Mouse (Mus musculus): Measurements from ENCODE around the gene Cdk7. TPM values are rescaled to one million over a fixed set of nuclear protein-coding genes. Genes with fewer than 3 reads are reported as not detected.

Cdk7 gene
- total and polyA plus RNA-seq, 3 experiments = 29.4 to 56.9 (median 47.8) TPM

DNA sequence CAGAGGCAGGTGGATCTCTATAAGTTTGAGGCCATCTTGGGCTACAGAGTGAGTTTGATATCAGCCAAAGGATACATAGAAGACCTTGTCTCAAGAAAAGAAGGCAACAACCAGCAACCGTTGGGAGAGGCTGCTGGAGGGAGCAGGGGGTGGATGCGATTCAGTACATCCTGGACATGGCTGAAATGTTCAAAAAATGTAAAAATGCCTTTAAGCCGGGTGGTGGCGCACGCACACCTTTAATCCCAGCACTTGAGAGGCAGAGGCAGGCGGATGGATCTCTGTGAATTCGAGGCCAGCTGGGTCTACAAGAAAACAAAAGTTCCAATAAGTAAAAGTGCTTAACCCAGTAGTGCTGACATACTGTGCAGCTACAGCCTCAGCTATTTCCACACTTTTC is 43.2 kb downstream of the Cdk7 start:
- Histone ChIP-seq H3K36me3 (replicated peaks in 1 of 2; ENCODE audit: control insufficient read depth in 1 of 2, insufficient read depth in 1 of 2, low read length in 1 of 2) (peaks cover 0 to 3% of the 10 kb centered on the region in 2 experiments), H3K79me2 (replicated peaks; ENCODE audit: control insufficient read depth, extremely low read depth, insufficient read depth, poor library complexity, severe bottlenecking) (no peaks in the 10 kb centered on the region), H3K9me3 (replicated peaks; ENCODE audit: low read length) (no peaks in the 10 kb centered on the region), H3K9ac (ENCODE audit: insufficient read depth, low read depth) (no peak overlapping the region), H3K27me3 (replicated peaks) (no peaks in the 10 kb centered on the region), H3K4me2 (ENCODE audit: insufficient read depth, low read depth, poor library complexity, severe bottlenecking) (no peak overlapping the region), H3K4me3 (replicated peaks in 1 of 3; ENCODE audit: low read depth in 2 of 3, low read length in 2 of 3, poor library complexity in 1 of 3) (no peak overlapping the region), H3K27ac (ENCODE audit: insufficient read depth, low read depth) (no peak overlapping the region), H3K4me1 (ENCODE audit: control insufficient read depth in 1 of 2, insufficient read depth in 2 of 2) (peaks cover 0 to 4% of the 10 kb centered on the region in 2 experiments; a peak in 1 of 4 replicates)
- no peak for TF ChIP-seq JUND (conservative IDR thresholded peaks at IDR 0.05; ENCODE audit: low read depth, low read length)
- peak; percentile 60 for TF ChIP-seq RAD21 (IDR thresholded peaks at IDR 0.05; ENCODE audit: low read depth, low read length)
- TF ChIP-seq USF2 (conservative IDR thresholded peaks at IDR 0.05; ENCODE audit: low read depth, low read length) = no peak
- TF ChIP-seq NELFE (IDR thresholded peaks at IDR 0.05; ENCODE audit: low read depth, low read length) = no peak
- no peak for TF ChIP-seq HCFC1 (IDR thresholded peaks at IDR 0.05; ENCODE audit: low read depth, low read length)
- TF ChIP-seq CHD1 (IDR thresholded peaks at IDR 0.05; ENCODE audit: low read depth, low read length) = no peak
- TF ChIP-seq USF1 (IDR thresholded peaks at IDR 0.05; ENCODE audit: low read depth, low read length) = no peak
- TF ChIP-seq ZKSCAN1 (IDR thresholded peaks at IDR 0.05; ENCODE audit: borderline replicate concordance, low read depth, low read length) = no peak
- TF ChIP-seq MXI1 (IDR thresholded peaks at IDR 0.05; ENCODE audit: low read depth, low read length) = no peak
- no peak for TF ChIP-seq ZMIZ1 (IDR thresholded peaks at IDR 0.05; ENCODE audit: low read depth, low read length)
- no peak for TF ChIP-seq MYC (IDR thresholded peaks at IDR 0.05; ENCODE audit: low read depth, low read length)
- no peak for TF ChIP-seq ZC3H11A (IDR thresholded peaks at IDR 0.05; ENCODE audit: low read depth, low read length)
- no peak for TF ChIP-seq ETS1 (conservative IDR thresholded peaks at IDR 0.05; ENCODE audit: low read depth, low read length)
- no peak for TF ChIP-seq MAFK (IDR thresholded peaks at IDR 0.05; ENCODE audit: insufficient replicate concordance, low read length)
- no peak for TF ChIP-seq POLR2AphosphoS2 (IDR thresholded peaks at IDR 0.05; ENCODE audit: low read depth, low read length)
- TF ChIP-seq BHLHE40 (IDR thresholded peaks at IDR 0.05; ENCODE audit: low read depth, low read length) = no peak
- peak; percentile 25; the same call in 1 of the 2 replicates for TF ChIP-seq SMC3 (IDR thresholded peaks at IDR 0.05; ENCODE audit: low read depth, low read length)
- no peak for TF ChIP-seq TCF12 (IDR thresholded peaks at IDR 0.05; ENCODE audit: low read depth, low read length)
- TF ChIP-seq MEF2A (IDR thresholded peaks at IDR 0.05; ENCODE audit: borderline replicate concordance, low read depth, low read length) = no peak
- TF ChIP-seq CTCF (conservative IDR thresholded peaks at IDR 0.05 in 1 of 2, IDR thresholded peaks at IDR 0.05 in 1 of 2; ENCODE audit: low read depth in 2 of 2, low read length in 2 of 2) = peak in 1 of 2 experiments; percentile 64; a peak in 2 of 4 replicates
- no peak for TF ChIP-seq ZNF384 (IDR thresholded peaks at IDR 0.05; ENCODE audit: low read depth, low read length)
- dilution Hi-C loops (cut with MboI; ENCODE audit: extremely low pct_ligation_motif_present, extremely low pct_unique_long_range_greater_than_20kb, low sequenced_read_pairs) (no loop called here), in situ Hi-C loops (cut with MboI; ENCODE audit: low pct_ligation_motif_present, low pct_unique_long_range_greater_than_20kb, low sequenced_read_pairs) (no loop called here)
- DNase-seq (ENCODE audit: extremely low read depth) = peak; percentile 31

DNA sequence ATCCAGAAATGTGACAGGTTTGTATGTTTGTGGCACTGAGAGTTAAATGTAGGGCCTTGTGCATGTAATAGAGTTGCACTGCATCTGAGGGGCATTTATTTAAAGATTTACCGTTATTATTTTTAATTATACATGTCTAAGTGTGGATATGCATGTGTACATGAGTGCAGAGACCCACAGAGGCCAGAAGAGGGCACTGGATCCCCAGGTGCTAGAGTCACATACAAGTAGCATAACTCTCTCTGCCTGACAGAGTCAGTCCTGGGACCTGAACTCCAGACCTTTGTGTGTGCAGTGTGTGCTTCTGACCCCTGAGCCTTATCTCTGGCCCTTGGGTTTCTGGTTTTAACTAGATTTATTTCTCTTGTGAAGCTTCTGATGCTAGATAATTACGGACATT is 46.4 kb downstream of the Cdk7 start:
- Histone ChIP-seq H3K9me3 (replicated peaks; ENCODE audit: low read length) (no peaks in the 10 kb centered on the region), H3K27me3 (replicated peaks) (no peaks in the 10 kb centered on the region), H3K4me1 (ENCODE audit: control insufficient read depth in 1 of 2, insufficient read depth in 2 of 2) (peaks cover 0 to 4% of the 10 kb centered on the region in 2 experiments; a peak in 1 of 4 replicates), H3K9ac (ENCODE audit: insufficient read depth, low read depth) (no peak overlapping the region), H3K36me3 (replicated peaks in 1 of 2; ENCODE audit: control insufficient read depth in 1 of 2, insufficient read depth in 1 of 2, low read length in 1 of 2) (no peaks in the 10 kb centered on the region), H3K79me2 (replicated peaks; ENCODE audit: control insufficient read depth, extremely low read depth, insufficient read depth, poor library complexity, severe bottlenecking) (no peaks in the 10 kb centered on the region), H3K27ac (ENCODE audit: insufficient read depth, low read depth) (no peak overlapping the region), H3K4me3 (replicated peaks in 1 of 3; ENCODE audit: low read depth in 2 of 3, low read length in 2 of 3, poor library complexity in 1 of 3) (no peak overlapping the region), H3K4me2 (ENCODE audit: insufficient read depth, low read depth, poor library complexity, severe bottlenecking) (no peak overlapping the region; the same call in 1 of the 2 replicates)
- dilution Hi-C loops (cut with MboI; ENCODE audit: extremely low pct_ligation_motif_present, extremely low pct_unique_long_range_greater_than_20kb, low sequenced_read_pairs) (no loop called here), in situ Hi-C loops (cut with MboI; ENCODE audit: low pct_ligation_motif_present, low pct_unique_long_range_greater_than_20kb, low sequenced_read_pairs) (no loop called here)
- DNase-seq (ENCODE audit: extremely low read depth) = peak; percentile 60
- TF ChIP-seq MAFK (IDR thresholded peaks at IDR 0.05; ENCODE audit: insufficient replicate concordance, low read length) (no peak), GABPA (IDR thresholded peaks at IDR 0.05; ENCODE audit: insufficient replicate concordance, low read depth, low read length) (no peak), ELF1 (IDR thresholded peaks at IDR 0.05; ENCODE audit: low read depth, low read length) (no peak), IRF4 (IDR thresholded peaks at IDR 0.05; ENCODE audit: low read depth, low read length) (no peak), RAD21 (IDR thresholded peaks at IDR 0.05; ENCODE audit: low read depth, low read length) (peak; percentile 66), MEF2A (IDR thresholded peaks at IDR 0.05; ENCODE audit: borderline replicate concordance, low read depth, low read length) (no peak), CTCF (conservative IDR thresholded peaks at IDR 0.05 in 1 of 2, IDR thresholded peaks at IDR 0.05 in 1 of 2; ENCODE audit: low read depth in 2 of 2, low read length in 2 of 2) (peak; percentile 39 to 68; a peak in 3 of 4 replicates), POLR2AphosphoS2 (IDR thresholded peaks at IDR 0.05; ENCODE audit: low read depth, low read length) (no peak), SMC3 (IDR thresholded peaks at IDR 0.05; ENCODE audit: low read depth, low read length) (peak; percentile 44), CHD1 (IDR thresholded peaks at IDR 0.05; ENCODE audit: low read depth, low read length) (no peak)

Data from CH12.LX (cell line).